In genomic region chr11:116342069-116342791, GRCm38 (mm10) we compare ENCODE assay signal across 14 mouse cellular contexts. TPM values are rescaled to one million over a fixed set of nuclear protein-coding genes. Genes with fewer than 3 reads are reported as not detected.
A peak's percentile ranks its signal among the peaks of the same experiment; 100 is the strongest.
DNase-seq lines count a peak whose midpoint lies in the region; ATAC-seq and TF ChIP-seq lines count a peak whose summit lies in the region.
"Had no signal": no experiment of that assay in that cellular context is flagged by ENCODE, and none has a peak within 500 bp of the region (broad histone marks: within the 10 kb centered on the region; RNA-seq: fewer than 3 reads in every experiment).

No protein-coding gene starts in this region.

- 73% methylated on average over 25 of the region's 25 CpGs for WGBS in forebrain, embryonic 14.5 days
- WGBS in forebrain, embryonic 16.5 days, result 73% methylated on average over 25 of the region's 25 CpGs
- 66% methylated on average over 25 of the region's 25 CpGs for WGBS in liver, adult 2 months
- WGBS in hindbrain, embryonic 16.5 days, result 60% methylated on average over 25 of the region's 25 CpGs
- 68% methylated on average over 25 of the region's 25 CpGs for WGBS in midbrain, embryonic 15.5 days
- WGBS in liver, postnatal 0 days (ENCODE audit: insufficient replicate concordance), result 77% methylated on average over 25 of the region's 25 CpGs

- no peaks in the 10 kb centered on the region for H3K9me3 ChIP-seq in forebrain, embryonic 14.5 days (replicated peaks; ENCODE audit: control insufficient read depth, low read length)
- no peaks in the 10 kb centered on the region for H3K9me3 ChIP-seq in forebrain, embryonic 16.5 days (ENCODE audit: control insufficient read depth, low read length)
- H3K9me3 ChIP-seq in hindbrain, embryonic 16.5 days (ENCODE audit: control insufficient read depth, low read length), result no peaks in the 10 kb centered on the region
- no peaks in the 10 kb centered on the region for H3K9me3 ChIP-seq in midbrain, embryonic 15.5 days
- no peaks in the 10 kb centered on the region for H3K9me3 ChIP-seq in liver, postnatal 0 days (ENCODE audit: low read length)

- H3K9ac ChIP-seq in forebrain, embryonic 14.5 days (ENCODE audit: low read length), result no peak overlapping the region
- no peak overlapping the region for H3K9ac ChIP-seq in forebrain, embryonic 16.5 days (replicated peaks; ENCODE audit: low read depth, low read length)
- no peak overlapping the region for H3K9ac ChIP-seq in liver, adult 2 months (ENCODE audit: low read depth, low read length)
- no peak overlapping the region for H3K9ac ChIP-seq in hindbrain, embryonic 16.5 days (ENCODE audit: low read depth, low read length)
- H3K9ac ChIP-seq in midbrain, embryonic 15.5 days, result no peak overlapping the region
- H3K9ac ChIP-seq in liver, postnatal 0 days (replicated peaks), result no peak overlapping the region

- ATAC-seq in forebrain, embryonic 14.5 days, result no peak
- no peak for ATAC-seq in forebrain, embryonic 16.5 days
- peak; percentile 84 for ATAC-seq in hindbrain, embryonic 16.5 days
- ATAC-seq in midbrain, embryonic 15.5 days (replicated peaks), result 0 out of 2 replicates have a peak, but pooled peaks have one; percentile 25
- no peak for ATAC-seq in frontal cortex, adult (ENCODE audit: low TSS enrichment)
- ATAC-seq in liver, postnatal 0 days, result no peak

- TF ChIP-seq POLR2A in liver, adult 2 months (IDR thresholded peaks at IDR 0.05; ENCODE audit: extremely low read depth, insufficient read depth, low read length), result no peak

- no peaks in the 10 kb centered on the region for H3K79me2 ChIP-seq in liver, adult 2 months (ENCODE audit: control insufficient read depth, insufficient read depth, low read length)

- TF ChIP-seq EP300 in liver, postnatal 0 days (IDR thresholded peaks at IDR 0.05; ENCODE audit: low read depth), result no peak

- H3K27ac ChIP-seq in forebrain, embryonic 14.5 days (ENCODE audit: low read depth, low read length), result no peak overlapping the region
- no peak overlapping the region; the same call in 1 of the 2 replicates for H3K27ac ChIP-seq in forebrain, embryonic 16.5 days (ENCODE audit: low read length)
- H3K27ac ChIP-seq in liver, adult 2 months (replicated peaks; ENCODE audit: insufficient read depth, low read depth, low read length), result no peak overlapping the region
- H3K27ac ChIP-seq in hindbrain, embryonic 16.5 days (ENCODE audit: low read depth, low read length), result peak overlapping the region; percentile 62
- H3K27ac ChIP-seq in midbrain, embryonic 15.5 days, result 0 out of 2 replicates have a peak overlapping the region, but pooled peaks have one; percentile 63
- no peak overlapping the region for H3K27ac ChIP-seq in liver, postnatal 0 days (ENCODE audit: low read depth)
- H3K27ac ChIP-seq: left cerebral cortex, adult 2 months had no signal

- TF ChIP-seq CTCF in liver, adult 2 months (IDR thresholded peaks at IDR 0.05; ENCODE audit: low read depth, low read length), result no peak
- no peak for TF ChIP-seq CTCF in liver, postnatal 0 days (IDR thresholded peaks at IDR 0.05; ENCODE audit: low read depth)

- DNase-seq in forebrain, embryonic 14.5 days (ENCODE audit: low spot score), result peak; percentile 33
- DNase-seq in liver, adult 2 months (ENCODE audit: extremely low read depth, low read depth, low spot score), result peak; percentile 51
- no peak for DNase-seq in liver
- DNase-seq in liver, postnatal 0 days, result no peak
- DNase-seq: adrenal gland, adult 8-10 months; heart, adult 11 months; heart, postnatal 4 days; lung, postnatal 14 days had no signal

- H3K4me1 ChIP-seq in forebrain, embryonic 14.5 days (ENCODE audit: control insufficient read depth, insufficient read depth, low read length), result no peaks in the 10 kb centered on the region
- no peaks in the 10 kb centered on the region for H3K4me1 ChIP-seq in forebrain, embryonic 16.5 days (replicated peaks; ENCODE audit: control insufficient read depth, insufficient read depth, low read length)
- no peaks in the 10 kb centered on the region for H3K4me1 ChIP-seq in liver, adult 2 months (ENCODE audit: control insufficient read depth, insufficient read depth, low read length)
- peaks cover 2% of the 10 kb centered on the region; the same call in 1 of the 2 replicates for H3K4me1 ChIP-seq in hindbrain, embryonic 16.5 days (ENCODE audit: control insufficient read depth, insufficient read depth, low read depth, low read length)
- no peaks in the 10 kb centered on the region; the same call in 1 of the 2 replicates for H3K4me1 ChIP-seq in midbrain, embryonic 15.5 days
- peaks cover 5% of the 10 kb centered on the region; the same call in 1 of the 2 replicates for H3K4me1 ChIP-seq in liver, postnatal 0 days (ENCODE audit: insufficient read depth)

- no peak overlapping the region for H3K4me2 ChIP-seq in forebrain, embryonic 14.5 days (ENCODE audit: low read length)
- no peak overlapping the region for H3K4me2 ChIP-seq in forebrain, embryonic 16.5 days (ENCODE audit: low read length)
- no peak overlapping the region for H3K4me2 ChIP-seq in hindbrain, embryonic 16.5 days (ENCODE audit: low read length)
- no peak overlapping the region for H3K4me2 ChIP-seq in midbrain, embryonic 15.5 days
- no peak overlapping the region for H3K4me2 ChIP-seq in liver, postnatal 0 days (ENCODE audit: low read depth, low read length)
- H3K4me2 ChIP-seq: liver, embryonic 11.5 days had no signal

- H3K4me3 ChIP-seq in forebrain, embryonic 14.5 days (ENCODE audit: low read depth, low read length), result no peak overlapping the region
- no peak overlapping the region for H3K4me3 ChIP-seq in forebrain, embryonic 16.5 days (replicated peaks; ENCODE audit: low read length)
- H3K4me3 ChIP-seq in liver, adult 2 months (ENCODE audit: insufficient read depth, low read depth, low read length), result no peak overlapping the region
- H3K4me3 ChIP-seq in hindbrain, embryonic 16.5 days (ENCODE audit: low read length), result no peak overlapping the region
- no peak overlapping the region for H3K4me3 ChIP-seq in midbrain, embryonic 15.5 days
- H3K4me3 ChIP-seq in liver, postnatal 0 days (ENCODE audit: low read depth, low read length), result no peak overlapping the region
- H3K4me3 ChIP-seq: left cerebral cortex, adult 2 months had no signal

- H3K36me3 ChIP-seq in forebrain, embryonic 14.5 days (ENCODE audit: control insufficient read depth, insufficient read depth, low read length), result peaks cover 77% of the 10 kb centered on the region
- H3K36me3 ChIP-seq in forebrain, embryonic 16.5 days (ENCODE audit: control insufficient read depth, insufficient read depth), result peaks cover 12% of the 10 kb centered on the region
- no peaks in the 10 kb centered on the region for H3K36me3 ChIP-seq in liver, adult 2 months (ENCODE audit: control insufficient read depth, insufficient read depth, low read length)
- peaks cover 19% of the 10 kb centered on the region for H3K36me3 ChIP-seq in hindbrain, embryonic 16.5 days (ENCODE audit: control insufficient read depth, insufficient read depth, low read length)
- H3K36me3 ChIP-seq in midbrain, embryonic 15.5 days (replicated peaks), result peaks cover 20% of the 10 kb centered on the region
- H3K36me3 ChIP-seq in liver, postnatal 0 days (replicated peaks; ENCODE audit: insufficient read depth, low read length), result no peaks in the 10 kb centered on the region

- H3K27me3 ChIP-seq in forebrain, embryonic 14.5 days (replicated peaks; ENCODE audit: control insufficient read depth, insufficient read depth, low read length), result no peaks in the 10 kb centered on the region
- H3K27me3 ChIP-seq in forebrain, embryonic 16.5 days (replicated peaks; ENCODE audit: control insufficient read depth, insufficient read depth, low read length), result no peaks in the 10 kb centered on the region
- no peaks in the 10 kb centered on the region for H3K27me3 ChIP-seq in liver, adult 2 months (ENCODE audit: control insufficient read depth, insufficient read depth, low read length)
- H3K27me3 ChIP-seq in hindbrain, embryonic 16.5 days (replicated peaks; ENCODE audit: control insufficient read depth, insufficient read depth, low read length), result no peaks in the 10 kb centered on the region
- H3K27me3 ChIP-seq in midbrain, embryonic 15.5 days (replicated peaks), result no peaks in the 10 kb centered on the region
- no peaks in the 10 kb centered on the region for H3K27me3 ChIP-seq in liver, postnatal 0 days (ENCODE audit: insufficient read depth, low read length)

RNA-seq across cellular contexts. Expression of gene Foxj1, which starts 7.0 kb away (rescaled TPM):
- 7.3 and 8.7 TPM in 2 replicates for polyA plus RNA-seq in forebrain, embryonic 14.5 days (2014; fragmentation: Nextera tagmentation; extraction: Ambion mirVana)
- 6.6 and 7.0 TPM in 2 replicates for polyA plus RNA-seq in forebrain, embryonic 16.5 days (2015; fragmentation: Nextera tagmentation; extraction: Ambion mirVana)
- total RNA-seq in liver, adult 2 months (2014; rRNA removed), result 0.09 and 0.20 TPM in 2 replicates
- polyA plus RNA-seq in liver, adult 2 months (2012; rRNA removed), result 0.21 and 0.26 TPM in 2 replicates
- 13.2 and 16.2 TPM in 2 replicates for polyA plus RNA-seq in hindbrain, embryonic 16.5 days (2015; fragmentation: Nextera tagmentation; extraction: Ambion mirVana)
- 17.4 and 20.4 TPM in 2 replicates for polyA plus RNA-seq in midbrain, embryonic 15.5 days (2015; fragmentation: Nextera tagmentation; extraction: Ambion mirVana)
- polyA plus RNA-seq in liver, postnatal 0 days (2015; fragmentation: Nextera tagmentation; extraction: Ambion mirVana), result 0.07 and 0.14 TPM in 2 replicates

RNA-seq across cellular contexts. Expression of gene Exoc7, which starts 35.2 kb away (rescaled TPM):
- polyA plus RNA-seq in forebrain, embryonic 14.5 days (2014; fragmentation: Nextera tagmentation; extraction: Ambion mirVana), result 107 and 114 TPM in 2 replicates
- polyA plus RNA-seq in forebrain, embryonic 16.5 days (2015; fragmentation: Nextera tagmentation; extraction: Ambion mirVana), result 114 and 116 TPM in 2 replicates
- 15.9 and 19.5 TPM in 2 replicates for total RNA-seq in liver, adult 2 months (2014; rRNA removed)
- 18.9 and 19.5 TPM in 2 replicates for polyA plus RNA-seq in liver, adult 2 months (2012; rRNA removed)
- polyA plus RNA-seq in hindbrain, embryonic 16.5 days (2015; fragmentation: Nextera tagmentation; extraction: Ambion mirVana), result 122 and 127 TPM in 2 replicates
- 109 and 110 TPM in 2 replicates for polyA plus RNA-seq in midbrain, embryonic 15.5 days (2015; fragmentation: Nextera tagmentation; extraction: Ambion mirVana)
- 18.1 and 18.4 TPM in 2 replicates for polyA plus RNA-seq in liver, postnatal 0 days (2015; fragmentation: Nextera tagmentation; extraction: Ambion mirVana)

Comparison
In these comparisons a context has a peak if more than half of its experiments do, and no peak if none do; other contexts are left out.
1. DNase-seq: peak in forebrain, embryonic 14.5 days (single experiment) and liver, adult 2 months (single experiment); none in liver (single experiment) and liver, postnatal 0 days (single experiment).
2. ATAC-seq: peak in hindbrain, embryonic 16.5 days (single experiment) and midbrain, embryonic 15.5 days (single experiment); none in forebrain, embryonic 14.5 days (single experiment), forebrain, embryonic 16.5 days (single experiment), frontal cortex, adult (single experiment) and liver, postnatal 0 days (single experiment).
3. H3K27ac ChIP-seq: peak in hindbrain, embryonic 16.5 days (single experiment) and midbrain, embryonic 15.5 days (single experiment); none in forebrain, embryonic 14.5 days (single experiment), forebrain, embryonic 16.5 days (single experiment), liver, adult 2 months (single experiment) and liver, postnatal 0 days (single experiment).